Mouse (Mus musculus) frontal cortex, postnatal 36 days (tissue): ENCODE measurements at regions not wholly inside any gene's neighbourhood (a gene's known extent, or its start where the extent isn't known, plus 50 kb on each side); places are given as distances from the start of the nearest gene placed in this dataset.
"Not testable (repeated sequence)": the region's sequence is repeated elsewhere in the genome, so short reads cannot be mapped to it uniquely, and the experiment has no call there.

Source experiments
- DNase-seq, 2 experiments: peaks; one replicate each; pipeline ENCODE4 v3.0.0; 2022; ENCODE audit warnings: low spot score in 2 of 2

- DNase-seq, result not testable (repeated sequence)
Measured at GRCm38 (mm10) chr14:14478159-14478558, 77.1 kb downstream of the Olfr721-ps1 start.

- DNase-seq, result peak; percentile 19 to 47
Measured at GRCm38 (mm10) chr14:14481840-14482239, 80.7 kb downstream of the Olfr721-ps1 start.

- DNase-seq, result no peak
Measured at GRCm38 (mm10) chr14:14486356-14486755, 85.3 kb downstream of the Olfr721-ps1 start.

GRCm38 (mm10) chr14:14490501-14490900 lies 89.4 kb downstream of the Olfr721-ps1 start:
- no peak for DNase-seq

GRCm38 (mm10) chr14:14492041-14492440 lies 90.9 kb downstream of the Olfr721-ps1 start:
- no peak for DNase-seq

GRCm38 (mm10) chr14:14511927-14512326 lies 110.8 kb downstream of the Olfr721-ps1 start:
- DNase-seq, result no peak

- DNase-seq, result no peak
Measured at GRCm38 (mm10) chr14:14513056-14513455, 112.0 kb downstream of the Olfr721-ps1 start.

GRCm38 (mm10) chr14:14513498-14513897 lies 112.4 kb downstream of the Olfr721-ps1 start:
- DNase-seq, result no peak

GRCm38 (mm10) chr14:14514440-14515172 lies 113.5 kb downstream of the Olfr721-ps1 start:
- no peak for DNase-seq

GRCm38 (mm10) chr14:14515363-14515762 lies 114.3 kb downstream of the Olfr721-ps1 start:
- no peak for DNase-seq

- DNase-seq, result no peak
Measured at GRCm38 (mm10) chr14:14515918-14516317, 114.8 kb downstream of the Olfr721-ps1 start.

- DNase-seq, result no peak
Measured at GRCm38 (mm10) chr14:14518027-14518426, 116.9 kb downstream of the Olfr721-ps1 start.

GRCm38 (mm10) chr14:14518841-14519240 lies 117.7 kb downstream of the Olfr721-ps1 start:
- no peak for DNase-seq

GRCm38 (mm10) chr14:14520195-14520594 lies 119.1 kb downstream of the Olfr721-ps1 start:
- DNase-seq, result peak in 1 of 2 experiments; percentile 5

- not testable (repeated sequence) for DNase-seq
Measured at GRCm38 (mm10) chr14:14521331-14521730, 120.2 kb downstream of the Olfr721-ps1 start.

- DNase-seq, result no peak
Measured at GRCm38 (mm10) chr14:14525225-14525624, 124.1 kb downstream of the Olfr721-ps1 start.

GRCm38 (mm10) chr14:14528437-14528836 lies 127.3 kb downstream of the Olfr721-ps1 start:
- no peak for DNase-seq

GRCm38 (mm10) chr14:14541206-14541605 lies 140.1 kb downstream of the Olfr721-ps1 start:
- no peak for DNase-seq

- DNase-seq, result no peak
Measured at GRCm38 (mm10) chr14:14541705-14542104, 140.6 kb downstream of the Olfr721-ps1 start.

- no peak for DNase-seq
Measured at GRCm38 (mm10) chr14:14544236-14544635, 143.1 kb downstream of the Olfr721-ps1 start.

- no peak for DNase-seq
Measured at GRCm38 (mm10) chr14:14552201-14552600, 149.9 kb upstream of the Slc4a7 start.

- DNase-seq, result no peak
Measured at GRCm38 (mm10) chr14:14574851-14575250, 127.2 kb upstream of the Slc4a7 start.

GRCm38 (mm10) chr14:14591939-14592338 lies 110.1 kb upstream of the Slc4a7 start:
- no peak for DNase-seq

GRCm38 (mm10) chr14:14594753-14595152 lies 107.3 kb upstream of the Slc4a7 start:
- no peak for DNase-seq
